In the genomic region with DNA sequence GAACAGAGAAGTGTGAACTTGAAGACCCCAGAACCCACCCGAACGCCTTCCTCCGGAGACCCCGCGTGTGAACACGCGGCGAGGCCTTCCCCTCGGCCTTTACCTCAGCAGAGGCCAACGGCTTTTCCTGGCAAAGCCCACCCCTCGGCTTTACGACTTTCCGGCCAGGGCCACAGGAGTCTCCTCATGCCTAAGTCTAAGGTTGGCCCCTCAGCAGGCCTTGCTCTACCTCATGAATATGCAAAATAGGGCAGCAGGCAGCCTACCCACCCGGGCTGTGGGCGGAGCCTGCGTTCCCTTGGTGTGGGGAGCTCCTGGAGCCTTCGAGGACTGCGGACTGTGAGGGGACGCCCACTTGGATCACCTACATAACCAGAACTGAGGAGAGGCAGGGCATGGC, we compare ENCODE assay signal across 8 mouse cellular contexts. TPM values are rescaled to one million over a fixed set of nuclear protein-coding genes. Genes with fewer than 3 reads are reported as not detected.
DNase-seq lines count a peak whose midpoint lies in the region; ATAC-seq lines count a peak whose summit lies in the region.

A gene (minus strand): TSS at position 128 of the 400 bp plus-strand sequence.

- H3K4me3 ChIP-seq in neural tube, embryonic 11.5 days (ENCODE audit: low read depth, low read length) = no peak within 1 kb of the TSS
- no peak within 1 kb of the TSS; the same call in 1 of the 2 replicates for H3K4me3 ChIP-seq in liver, embryonic 16.5 days (ENCODE audit: low read depth, low read length)

- H3K9me3 ChIP-seq in neural tube, embryonic 11.5 days (ENCODE audit: control insufficient read depth, low read length) = no peaks in the 10 kb centered on the region
- H3K9me3 ChIP-seq in liver, embryonic 16.5 days (replicated peaks; ENCODE audit: control insufficient read depth, low read length) = no peaks in the 10 kb centered on the region

- H3K27ac ChIP-seq in neural tube, embryonic 11.5 days (ENCODE audit: low read depth, low read length) = no peak within 1 kb of the TSS
- no peak within 1 kb of the TSS for H3K27ac ChIP-seq in liver, embryonic 16.5 days (ENCODE audit: low read length)

- H3K9ac ChIP-seq in neural tube, embryonic 11.5 days (ENCODE audit: low read length) = no peak within 1 kb of the TSS
- no peak within 1 kb of the TSS for H3K9ac ChIP-seq in liver, embryonic 16.5 days (ENCODE audit: low read depth, low read length)

- H3K4me2 ChIP-seq in neural tube, embryonic 11.5 days (ENCODE audit: low read depth) = no peak within 1 kb of the TSS
- peak within 1 kb of the TSS; percentile 39; the same call in 1 of the 2 replicates for H3K4me2 ChIP-seq in liver, embryonic 16.5 days (ENCODE audit: low read depth, low read length)

- no peaks in the 10 kb centered on the region for H3K36me3 ChIP-seq in neural tube, embryonic 11.5 days (ENCODE audit: control insufficient read depth, insufficient read depth, low read length)
- no peaks in the 10 kb centered on the region for H3K36me3 ChIP-seq in liver, embryonic 16.5 days (ENCODE audit: control insufficient read depth, insufficient read depth)

- 41% methylated on average over 19 of the region's 19 CpGs for WGBS in neural tube, embryonic 11.5 days
- 53% methylated on average over 19 of the region's 19 CpGs for WGBS in liver, embryonic 16.5 days (ENCODE audit: insufficient replicate concordance)

- DNase-seq in adrenal gland, adult (ENCODE audit: inconsistent age in 2 of 2, low spot score in 1 of 2) = peak; percentile 27 to 37
- no peak for DNase-seq in adrenal gland, adult 8-10 months
- peak; percentile 23 for DNase-seq in neural tube, embryonic 11.5 days (ENCODE audit: low spot score)
- DNase-seq in neural tube, embryonic 10.5 days (ENCODE audit: extremely low spot score, low spot score) = no peak
- DNase-seq in yolk sac, embryonic 10.5 days (ENCODE audit: low spot score) = peak; percentile 18
- no peak for DNase-seq in ovary, adult 18-20 months (ENCODE audit: low spot score)
- DNase-seq in urinary bladder, postnatal 25 days (ENCODE audit: low spot score) = no peak

- H3K4me1 ChIP-seq in neural tube, embryonic 11.5 days (ENCODE audit: control insufficient read depth, insufficient read depth, low read length) = no peaks in the 10 kb centered on the region
- H3K4me1 ChIP-seq in liver, embryonic 16.5 days (ENCODE audit: control insufficient read depth, low read depth, low read length) = no peaks in the 10 kb centered on the region; the same call in 1 of the 2 replicates

- ATAC-seq in neural tube, embryonic 11.5 days (ENCODE audit: insufficient read depth, low FRiP score, low TSS enrichment) = no peak
- 0 out of 2 replicates have a peak, but pooled peaks have one; percentile 16 for ATAC-seq in liver, embryonic 16.5 days (ENCODE audit: low read depth)

- no peaks in the 10 kb centered on the region for H3K27me3 ChIP-seq in neural tube, embryonic 11.5 days (ENCODE audit: control insufficient read depth, insufficient read depth, low read length)
- no peaks in the 10 kb centered on the region for H3K27me3 ChIP-seq in liver, embryonic 16.5 days (ENCODE audit: control insufficient read depth, insufficient read depth, low read depth, low read length)

RNA-seq across cellular contexts. Expression of the gene that starts here (rescaled TPM):
- total RNA-seq in adrenal gland, adult 8-10 months (2022) = 1 to 10 TPM in 2 of 4 experiments, under 1 TPM in 1, not detected in 1; 0.62 to 1.9 (median 1.5) TPM
- 0.12 TPM in 1 of 2 replicates, not detected in the other for polyA plus RNA-seq in neural tube, embryonic 11.5 days (2014; fragmentation: Nextera tagmentation; extraction: Ambion mirVana)
- 0.19 and 0.39 TPM in 2 replicates for polyA plus RNA-seq in liver, embryonic 16.5 days (2015; fragmentation: Nextera tagmentation; extraction: Ambion mirVana)

Comparison
In these comparisons a context has a peak if more than half of its experiments do, and no peak if none do; other contexts are left out.
1. DNase-seq: peak in adrenal gland, adult (2 of 2) and yolk sac, embryonic 10.5 days (single experiment); none in adrenal gland, adult 8-10 months (single experiment), neural tube, embryonic 10.5 days (single experiment), ovary, adult 18-20 months (single experiment) and urinary bladder, postnatal 25 days (single experiment).
2. Peak in DNase-seq in neural tube, embryonic 11.5 days; RNA of the gene not detected or under 1 TPM.
3. Peak in ATAC-seq and H3K4me2 ChIP-seq in liver, embryonic 16.5 days; RNA of the gene not detected or under 1 TPM.